Mouse (Mus musculus): ENCODE results near the gene Obsl1. TPM values are rescaled to one million over a fixed set of nuclear protein-coding genes. Genes with fewer than 3 reads are reported as not detected.

The Obsl1 gene
- total and polyA plus RNA-seq, 3 experiments: 0.47 to 0.84 TPM; not detected in 1

DNA sequence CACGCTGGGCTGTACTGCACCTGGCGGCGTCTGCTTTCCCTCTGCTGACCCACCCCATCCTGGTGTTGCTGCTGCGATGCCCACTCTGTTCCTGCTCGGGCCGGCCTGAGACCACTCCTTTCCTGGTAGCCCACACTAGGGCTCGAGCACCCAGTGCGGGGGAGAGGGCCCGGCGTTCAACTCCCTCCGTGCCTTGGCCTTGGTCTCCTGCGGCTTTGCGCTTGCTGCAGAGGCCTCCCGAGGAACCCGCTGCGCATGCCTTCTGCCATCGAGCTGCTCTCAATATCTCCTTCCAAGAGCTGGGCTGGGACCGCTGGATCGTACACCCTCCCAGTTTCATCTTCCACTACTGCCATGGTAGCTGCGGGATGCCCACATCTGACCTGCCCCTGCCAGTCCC, 3.3 kb upstream of the Obsl1 start:
- H3K4me1 ChIP-seq (ENCODE audit: control insufficient read depth in 1 of 2, insufficient read depth in 2 of 2): no peaks in the 10 kb centered on the region
- DNase-seq (ENCODE audit: extremely low read depth): no peak
- H3K36me3 ChIP-seq (replicated peaks in 1 of 2; ENCODE audit: control insufficient read depth in 1 of 2, insufficient read depth in 1 of 2, low read length in 1 of 2): no peaks in the 10 kb centered on the region
- H3K4me2 ChIP-seq (ENCODE audit: insufficient read depth, low read depth, poor library complexity, severe bottlenecking): no peak overlapping the region
- H3K9ac ChIP-seq (ENCODE audit: insufficient read depth, low read depth): no peak overlapping the region
- no peak overlapping the region for H3K27ac ChIP-seq (ENCODE audit: insufficient read depth, low read depth)
- in situ Hi-C loops (cut with MboI; ENCODE audit: low pct_ligation_motif_present, low pct_unique_long_range_greater_than_20kb, low sequenced_read_pairs) (no loop called here), dilution Hi-C loops (cut with MboI; ENCODE audit: extremely low pct_ligation_motif_present, extremely low pct_unique_long_range_greater_than_20kb, low sequenced_read_pairs) (no loop called here)
- H3K9me3 ChIP-seq (replicated peaks; ENCODE audit: low read length): peaks cover 10% of the 10 kb centered on the region
- peaks cover 14% of the 10 kb centered on the region for H3K27me3 ChIP-seq (replicated peaks)
- H3K4me3 ChIP-seq (replicated peaks in 1 of 3; ENCODE audit: low read depth in 2 of 3, low read length in 2 of 3, poor library complexity in 1 of 3): no peak overlapping the region
- H3K79me2 ChIP-seq (replicated peaks; ENCODE audit: control insufficient read depth, extremely low read depth, insufficient read depth, poor library complexity, severe bottlenecking): no peaks in the 10 kb centered on the region
- no peak for TF ChIP-seq ZC3H11A (IDR thresholded peaks at IDR 0.05; ENCODE audit: low read depth, low read length)
- TF ChIP-seq EP300 (IDR thresholded peaks at IDR 0.05; ENCODE audit: low read length): no peak
- TF ChIP-seq HCFC1 (IDR thresholded peaks at IDR 0.05; ENCODE audit: low read depth, low read length): no peak
- TF ChIP-seq E2F4 (IDR thresholded peaks at IDR 0.05; ENCODE audit: insufficient replicate concordance, low read depth, low read length): no peak
- no peak for TF ChIP-seq ELF1 (IDR thresholded peaks at IDR 0.05; ENCODE audit: low read depth, low read length)
- no peak for TF ChIP-seq MEF2A (IDR thresholded peaks at IDR 0.05; ENCODE audit: borderline replicate concordance, low read depth, low read length)
- TF ChIP-seq IRF4 (IDR thresholded peaks at IDR 0.05; ENCODE audit: low read depth, low read length): no peak
- no peak for TF ChIP-seq ZKSCAN1 (IDR thresholded peaks at IDR 0.05; ENCODE audit: borderline replicate concordance, low read depth, low read length)
- TF ChIP-seq TCF12 (IDR thresholded peaks at IDR 0.05; ENCODE audit: low read depth, low read length): no peak
- no peak for TF ChIP-seq MAZ (IDR thresholded peaks at IDR 0.05; ENCODE audit: low read depth, low read length)
- no peak for TF ChIP-seq SIN3A (IDR thresholded peaks at IDR 0.05; ENCODE audit: low read length)
- TF ChIP-seq POLR2AphosphoS2 (IDR thresholded peaks at IDR 0.05; ENCODE audit: low read depth, low read length): no peak
- TF ChIP-seq UBTF (IDR thresholded peaks at IDR 0.05; ENCODE audit: low read depth, low read length): no peak
- TF ChIP-seq CHD1 (IDR thresholded peaks at IDR 0.05; ENCODE audit: low read depth, low read length): no peak
- no peak for TF ChIP-seq BHLHE40 (IDR thresholded peaks at IDR 0.05; ENCODE audit: low read depth, low read length)
- no peak for TF ChIP-seq TBP (conservative IDR thresholded peaks at IDR 0.05; ENCODE audit: low read depth, low read length)
- no peak for TF ChIP-seq MAFK (IDR thresholded peaks at IDR 0.05; ENCODE audit: insufficient replicate concordance, low read length)
- TF ChIP-seq ETS1 (conservative IDR thresholded peaks at IDR 0.05; ENCODE audit: low read depth, low read length): no peak

DNA sequence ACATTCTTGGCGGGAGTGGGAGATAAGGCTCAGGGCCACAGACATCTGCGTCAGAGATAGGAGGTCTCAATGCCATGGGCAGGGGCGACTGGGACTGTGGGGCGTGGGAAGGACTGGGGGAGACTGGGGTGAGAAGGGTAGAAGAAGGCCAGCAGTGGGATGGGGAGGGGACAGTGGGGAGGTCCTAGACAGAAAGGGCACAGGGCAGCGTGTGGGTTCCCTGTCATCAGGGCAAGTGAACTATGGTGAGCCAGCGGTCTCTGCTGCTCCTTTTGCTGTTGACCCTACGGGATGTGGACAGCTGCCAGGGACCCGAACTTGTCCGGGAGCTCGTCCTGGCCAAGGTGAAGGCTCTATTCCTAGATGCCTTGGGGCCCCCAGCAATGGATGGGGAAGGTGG, 754 bp upstream of the Obsl1 start, which contains the start of gene Inha:
Inha (plus strand) TSS at position 72 of the 400 bp plus-strand sequence.
- H3K27ac ChIP-seq (ENCODE audit: insufficient read depth, low read depth): no peak within 1 kb of the TSS
- H3K9ac ChIP-seq (ENCODE audit: insufficient read depth, low read depth): no peak within 1 kb of the TSS

More for the DNA sequence above, 754 bp upstream of the Obsl1 start, which contains the start of gene Inha:
- Histone ChIP-seq H3K4me3 (replicated peaks in 1 of 3; ENCODE audit: low read depth in 2 of 3, low read length in 2 of 3, poor library complexity in 1 of 3) (no peak within 1 kb of the TSS), H3K4me1 (ENCODE audit: control insufficient read depth in 1 of 2, insufficient read depth in 2 of 2) (no peaks in the 10 kb centered on the region), H3K27me3 (replicated peaks) (peaks cover 20% of the 10 kb centered on the region), H3K79me2 (replicated peaks; ENCODE audit: control insufficient read depth, extremely low read depth, insufficient read depth, poor library complexity, severe bottlenecking) (no peaks in the 10 kb centered on the region), H3K9me3 (replicated peaks; ENCODE audit: low read length) (peaks cover 13% of the 10 kb centered on the region), H3K4me2 (ENCODE audit: insufficient read depth, low read depth, poor library complexity, severe bottlenecking) (no peak within 1 kb of the TSS), H3K36me3 (replicated peaks in 1 of 2; ENCODE audit: control insufficient read depth in 1 of 2, insufficient read depth in 1 of 2, low read length in 1 of 2) (no peaks in the 10 kb centered on the region)
- TF ChIP-seq ETS1 (conservative IDR thresholded peaks at IDR 0.05; ENCODE audit: low read depth, low read length): no peak
- dilution Hi-C loops (cut with MboI; ENCODE audit: extremely low pct_ligation_motif_present, extremely low pct_unique_long_range_greater_than_20kb, low sequenced_read_pairs): no loop called here
- no peak for DNase-seq (ENCODE audit: extremely low read depth)
- in situ Hi-C loops (cut with MboI; ENCODE audit: low pct_ligation_motif_present, low pct_unique_long_range_greater_than_20kb, low sequenced_read_pairs): no loop called here
